Mouse (Mus musculus): Measurements from ENCODE around the gene Gm21852. TPM values are rescaled to one million over a fixed set of nuclear protein-coding genes. Genes with fewer than 3 reads are reported as not detected.
"Not testable (repeated sequence)": the region's sequence is repeated elsewhere in the genome, so short reads cannot be mapped to it uniquely, and the experiment has no call there.

The Gm21852 gene
- total RNA-seq (2015) (not detected in 2 replicates), total RNA-seq (2017) (not detected in 2 replicates)

DNA sequence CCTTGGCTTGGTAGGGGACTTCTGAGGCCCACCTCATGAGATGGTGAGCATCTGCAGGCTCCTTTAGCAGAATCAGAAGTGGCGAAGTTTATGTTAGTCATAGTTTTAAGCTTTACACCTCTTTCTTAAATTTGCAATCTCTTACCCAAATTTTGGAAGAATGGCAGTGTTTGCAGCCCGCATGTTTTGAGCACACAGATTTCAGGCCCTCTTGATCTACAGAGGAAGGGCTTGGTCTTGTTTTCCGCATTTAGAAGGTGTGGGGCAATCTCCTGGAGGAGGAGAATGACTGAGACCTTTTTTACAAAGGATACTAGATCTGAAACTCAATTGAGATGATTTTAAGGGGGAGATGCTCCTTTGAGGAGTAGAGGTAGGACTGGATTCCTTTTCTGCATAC is at the start of gene Gm21852:
TSS of gene Gm21852 (minus strand) at position 101 of the 400 bp plus-strand sequence.
- not testable (repeated sequence) for ATAC-seq (replicated peaks; ENCODE audit: poor library complexity)

Other genes starting within 250 kb of the Gm21852 start
- gene Gm21797, start 123.8 kb upstream of the Gm21852 start, total RNA-seq (2015): not detected in 2 replicates
- not detected in 2 replicates for gene Gm21797, start 123.8 kb upstream of the Gm21852 start, total RNA-seq (2017)
- gene Gm20795, start 152.9 kb upstream of the Gm21852 start, total RNA-seq (2015): not detected in 2 replicates
- gene Gm20795, start 152.9 kb upstream of the Gm21852 start, total RNA-seq (2017): not detected in 2 replicates

Measured in megakaryocyte progenitor cell, adult 5-6 weeks (primary cell).